Comparison of ENCODE assay signal across 18 mouse cellular contexts in genomic region chr9:5310112-5310511, GRCm38 (mm10). TPM values are rescaled to one million over a fixed set of nuclear protein-coding genes. Genes with fewer than 3 reads are reported as not detected.
"Had no signal": no experiment of that assay in that cellular context is flagged by ENCODE, and none has a peak within 500 bp of the region (broad histone marks: within the 10 kb centered on the region; RNA-seq: fewer than 3 reads in every experiment).

No protein-coding gene starts in this region.

- DNase-seq: kidney, adult 11 months; kidney, adult 8-10 months; kidney, postnatal 10 days; kidney, postnatal 36 days; layer of hippocampus, adult 9-11 months; liver, embryonic 13.5 days; lung, embryonic 14.5 days; retina, postnatal 1 day; thymus, adult 2 months; thymus, postnatal 14 days; thymus, postnatal 4 days had no signal

- ATAC-seq: lung, postnatal 0 days; midbrain, embryonic 15.5 days had no signal

- H3K4me3 ChIP-seq: kidney, embryonic 15.5 days; limb, embryonic 10.5 days; limb, embryonic 13.5 days; liver, embryonic 13.5 days; midbrain, embryonic 12.5 days; midbrain, embryonic 15.5 days; neural tube, embryonic 13.5 days had no signal

- H3K9me3 ChIP-seq: kidney, embryonic 15.5 days; limb, embryonic 10.5 days; limb, embryonic 13.5 days; liver, embryonic 13.5 days; midbrain, embryonic 12.5 days; midbrain, embryonic 15.5 days; neural tube, embryonic 13.5 days had no signal

- H3K36me3 ChIP-seq: kidney, embryonic 15.5 days; limb, embryonic 10.5 days; limb, embryonic 13.5 days; liver, embryonic 13.5 days; midbrain, embryonic 12.5 days; midbrain, embryonic 15.5 days; neural tube, embryonic 13.5 days had no signal

- H3K9ac ChIP-seq: kidney, embryonic 15.5 days; limb, embryonic 13.5 days; liver, embryonic 13.5 days; lung, embryonic 14.5 days; midbrain, embryonic 12.5 days; midbrain, embryonic 15.5 days; neural tube, embryonic 13.5 days had no signal

- H3K27ac ChIP-seq: kidney, embryonic 15.5 days; limb, embryonic 10.5 days; limb, embryonic 13.5 days; liver, embryonic 13.5 days; midbrain, embryonic 12.5 days; midbrain, embryonic 15.5 days; neural tube, embryonic 13.5 days had no signal

- H3K4me1 ChIP-seq: kidney, embryonic 15.5 days; limb, embryonic 10.5 days; limb, embryonic 13.5 days; liver, embryonic 13.5 days; midbrain, embryonic 12.5 days; midbrain, embryonic 15.5 days; neural tube, embryonic 13.5 days had no signal

- H3K27me3 ChIP-seq: kidney, embryonic 15.5 days; limb, embryonic 13.5 days; liver, embryonic 13.5 days; midbrain, embryonic 12.5 days; midbrain, embryonic 15.5 days; neural tube, embryonic 13.5 days had no signal

- H3K4me2 ChIP-seq: kidney, embryonic 15.5 days; limb, embryonic 13.5 days; liver, embryonic 13.5 days; lung, embryonic 14.5 days; midbrain, embryonic 12.5 days; midbrain, embryonic 15.5 days; neural tube, embryonic 13.5 days had no signal

RNA-seq across cellular contexts. Expression of gene Casp12, which starts 35.1 kb away (rescaled TPM):
- polyA plus RNA-seq: limb, embryonic 10.5 days; midbrain, embryonic 12.5 days had no signal
